Mouse (Mus musculus): ENCODE measurements at regions not wholly inside any gene's neighbourhood (a gene's known extent, or its start where the extent isn't known, plus 50 kb on each side); places are given as distances from the start of the nearest gene placed in this dataset.

DNA sequence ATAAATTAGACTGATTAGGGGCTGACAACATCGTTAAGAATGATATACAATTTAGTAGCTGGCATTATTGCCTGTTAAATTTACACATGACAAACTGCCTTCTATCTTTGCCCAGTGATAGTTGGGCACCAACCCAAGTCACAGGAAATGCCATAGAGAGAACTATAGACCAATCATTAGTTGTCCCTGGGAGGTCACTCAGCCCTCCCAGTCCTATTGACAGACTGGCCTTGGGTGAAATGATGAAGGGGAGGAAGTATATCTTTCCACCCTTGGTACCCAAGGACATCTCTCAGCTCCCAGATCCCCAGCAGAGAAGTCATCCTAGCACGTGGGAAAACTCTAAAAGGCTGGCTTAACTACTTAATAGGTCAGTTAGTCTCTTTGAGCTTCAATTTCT lies 139.8 kb downstream of the Aipl1 start:
- ATAC-seq (ENCODE audit: low FRiP score, low TSS enrichment), result no peak
- 32% methylated on average over 2 of the region's 2 CpGs for WGBS
- Histone ChIP-seq H3K27ac (replicated peaks) (no peak overlapping the region), H3K36me3 (ENCODE audit: control insufficient read depth, insufficient read depth, low read length) (no peaks in the 10 kb centered on the region), H3K27me3 (ENCODE audit: control insufficient read depth, insufficient read depth, low read length) (no peaks in the 10 kb centered on the region), H3K9ac (ENCODE audit: low read length) (no peak overlapping the region), H3K4me1 (replicated peaks; ENCODE audit: control insufficient read depth, insufficient read depth) (no peaks in the 10 kb centered on the region), H3K4me2 (replicated peaks; ENCODE audit: low read depth) (no peak overlapping the region), H3K4me3 (ENCODE audit: low read depth, low read length) (no peak overlapping the region), H3K9me3 (ENCODE audit: control insufficient read depth, low read length) (no peaks in the 10 kb centered on the region)
- DNase-seq (ENCODE audit: low spot score), result no peak
- TF ChIP-seq EP300 (optimal IDR thresholded peaks at IDR 0.05) (no peak), CTCF (IDR thresholded peaks at IDR 0.05; ENCODE audit: low read depth) (no peak)

DNA sequence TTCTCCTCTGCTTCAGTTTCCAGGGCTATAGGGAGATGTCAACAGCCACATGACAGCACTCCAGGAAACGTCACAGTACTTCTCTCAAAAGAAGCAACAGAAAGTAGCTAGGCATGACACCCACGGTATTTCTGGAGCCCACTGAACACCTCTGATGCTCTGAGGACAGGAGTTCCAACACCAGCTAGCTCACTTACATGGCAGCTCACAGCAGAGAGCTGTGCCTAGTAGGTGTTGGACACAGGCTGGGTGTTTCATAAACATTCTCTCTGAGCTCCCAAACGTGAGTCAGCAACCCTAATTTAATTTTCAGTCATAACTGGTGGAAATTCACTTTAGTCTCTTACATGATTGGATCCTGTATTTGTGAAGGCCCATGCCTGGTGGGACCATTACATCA lies 140.2 kb downstream of the Aipl1 start:
- no peak overlapping the region for H3K27ac ChIP-seq (replicated peaks)
- H3K9me3 ChIP-seq (ENCODE audit: control insufficient read depth, low read length), result no peaks in the 10 kb centered on the region
- no peaks in the 10 kb centered on the region for H3K4me1 ChIP-seq (replicated peaks; ENCODE audit: control insufficient read depth, insufficient read depth)
- no peak for ATAC-seq (ENCODE audit: low FRiP score, low TSS enrichment)
- no peaks in the 10 kb centered on the region for H3K36me3 ChIP-seq (ENCODE audit: control insufficient read depth, insufficient read depth, low read length)
- no peak overlapping the region for H3K4me2 ChIP-seq (replicated peaks; ENCODE audit: low read depth)
- TF ChIP-seq CTCF (IDR thresholded peaks at IDR 0.05; ENCODE audit: low read depth) (no peak), EP300 (optimal IDR thresholded peaks at IDR 0.05) (no peak)
- no peak overlapping the region for H3K9ac ChIP-seq (ENCODE audit: low read length)
- no peak for DNase-seq (ENCODE audit: low spot score)
- H3K4me3 ChIP-seq (ENCODE audit: low read depth, low read length), result no peak overlapping the region
- 49% methylated on average over 3 of the region's 3 CpGs for WGBS
- H3K27me3 ChIP-seq (ENCODE audit: control insufficient read depth, insufficient read depth, low read length), result no peaks in the 10 kb centered on the region

DNA sequence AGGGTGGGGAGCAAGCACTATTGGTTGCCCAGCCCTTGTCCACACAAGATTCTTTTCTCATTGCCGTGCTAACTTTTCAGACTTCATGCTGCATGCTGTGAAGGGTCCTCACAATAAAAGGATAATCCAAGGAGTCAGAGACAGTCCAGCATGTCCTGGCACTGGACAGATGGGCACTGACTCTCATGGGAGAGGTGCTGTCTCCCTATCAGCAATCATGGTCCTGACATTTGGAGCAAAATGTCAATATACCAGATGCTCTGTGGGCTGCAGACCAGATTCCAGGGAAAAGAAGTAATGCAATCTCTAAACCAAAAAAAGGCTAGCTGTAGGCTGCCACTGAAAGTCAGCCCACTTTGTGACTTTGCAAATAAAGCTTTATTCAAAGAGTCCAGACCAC lies 141.5 kb downstream of the Wscd1 start:
- H3K9ac ChIP-seq (ENCODE audit: low read length), result no peak overlapping the region
- no peak for DNase-seq (ENCODE audit: low spot score)
- TF ChIP-seq CTCF (IDR thresholded peaks at IDR 0.05; ENCODE audit: low read depth) (no peak), EP300 (optimal IDR thresholded peaks at IDR 0.05) (no peak)
- no peaks in the 10 kb centered on the region for H3K27me3 ChIP-seq (ENCODE audit: control insufficient read depth, insufficient read depth, low read length)
- no peaks in the 10 kb centered on the region for H3K4me1 ChIP-seq (replicated peaks; ENCODE audit: control insufficient read depth, insufficient read depth)
- 95% methylated on average over 1 of the region's 1 CpGs for WGBS
- no peak overlapping the region for H3K4me2 ChIP-seq (replicated peaks; ENCODE audit: low read depth)
- no peak overlapping the region for H3K27ac ChIP-seq (replicated peaks)
- H3K9me3 ChIP-seq (ENCODE audit: control insufficient read depth, low read length), result no peaks in the 10 kb centered on the region
- H3K4me3 ChIP-seq (ENCODE audit: low read depth, low read length), result no peak overlapping the region
- no peaks in the 10 kb centered on the region for H3K36me3 ChIP-seq (ENCODE audit: control insufficient read depth, insufficient read depth, low read length)
- no peak for ATAC-seq (ENCODE audit: low FRiP score, low TSS enrichment)

DNA sequence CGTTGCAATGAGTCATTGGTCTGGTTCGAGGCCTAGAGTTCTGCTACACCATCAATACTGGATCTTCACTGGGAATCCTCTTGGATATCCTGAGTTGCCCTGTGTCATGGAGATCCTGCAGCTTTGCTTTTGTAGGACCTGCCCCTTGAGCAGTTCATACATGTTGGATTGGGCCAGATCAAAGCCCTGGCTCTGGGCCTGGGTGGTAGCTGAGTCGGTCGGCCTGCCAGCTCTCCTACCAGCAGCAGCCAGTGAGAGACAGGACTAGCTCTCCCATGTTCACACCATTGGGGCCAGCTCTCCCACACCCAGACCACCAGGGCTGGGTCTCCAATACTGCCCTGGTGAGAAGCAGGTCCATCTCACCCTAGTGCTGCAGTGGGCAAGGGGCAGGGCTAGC lies 139.4 kb downstream of the Wscd1 start:
- Histone ChIP-seq H3K27ac (replicated peaks) (no peak overlapping the region), H3K4me3 (ENCODE audit: low read depth, low read length) (no peak overlapping the region), H3K36me3 (ENCODE audit: control insufficient read depth, insufficient read depth, low read length) (no peaks in the 10 kb centered on the region), H3K9me3 (ENCODE audit: control insufficient read depth, low read length) (no peaks in the 10 kb centered on the region), H3K4me1 (replicated peaks; ENCODE audit: control insufficient read depth, insufficient read depth) (no peaks in the 10 kb centered on the region), H3K9ac (ENCODE audit: low read length) (no peak overlapping the region), H3K4me2 (replicated peaks; ENCODE audit: low read depth) (no peak overlapping the region), H3K27me3 (ENCODE audit: control insufficient read depth, insufficient read depth, low read length) (no peaks in the 10 kb centered on the region)
- DNase-seq (ENCODE audit: low spot score), result no peak
- no peak for ATAC-seq (ENCODE audit: low FRiP score, low TSS enrichment)
- TF ChIP-seq EP300 (optimal IDR thresholded peaks at IDR 0.05) (no peak), CTCF (IDR thresholded peaks at IDR 0.05; ENCODE audit: low read depth) (no peak)
- WGBS, result 87% methylated on average over 4 of the region's 4 CpGs

DNA sequence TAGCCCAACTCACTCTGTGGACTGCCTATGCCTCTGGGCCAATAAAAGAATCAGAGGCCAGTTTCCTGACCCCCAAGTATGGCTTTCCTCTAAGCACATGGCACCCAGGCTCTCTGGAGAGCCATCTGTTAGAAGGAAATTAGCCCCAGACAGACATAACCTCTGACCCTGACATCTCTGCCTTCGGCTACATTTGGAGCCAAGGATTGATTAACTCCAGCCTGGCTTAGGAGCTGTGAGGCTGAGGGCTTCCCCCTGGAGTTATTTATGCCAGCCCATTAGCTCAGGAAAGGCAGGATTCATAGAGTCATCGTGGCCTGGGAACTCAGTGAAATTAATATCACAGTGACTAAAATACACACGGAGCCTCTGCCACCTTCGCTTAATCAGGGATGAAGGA lies 137.5 kb downstream of the Wscd1 start:
- TF ChIP-seq CTCF (IDR thresholded peaks at IDR 0.05; ENCODE audit: low read depth) (no peak), EP300 (optimal IDR thresholded peaks at IDR 0.05) (no peak)
- Histone ChIP-seq H3K27ac (replicated peaks) (no peak overlapping the region), H3K27me3 (ENCODE audit: control insufficient read depth, insufficient read depth, low read length) (no peaks in the 10 kb centered on the region), H3K9ac (ENCODE audit: low read length) (no peak overlapping the region), H3K9me3 (ENCODE audit: control insufficient read depth, low read length) (no peaks in the 10 kb centered on the region), H3K36me3 (ENCODE audit: control insufficient read depth, insufficient read depth, low read length) (no peaks in the 10 kb centered on the region), H3K4me2 (replicated peaks; ENCODE audit: low read depth) (no peak overlapping the region), H3K4me1 (replicated peaks; ENCODE audit: control insufficient read depth, insufficient read depth) (no peaks in the 10 kb centered on the region), H3K4me3 (ENCODE audit: low read depth, low read length) (no peak overlapping the region)
- WGBS, result 35% methylated on average over 4 of the region's 4 CpGs
- ATAC-seq (ENCODE audit: low FRiP score, low TSS enrichment) (no peak), DNase-seq (ENCODE audit: low spot score) (no peak)

DNA sequence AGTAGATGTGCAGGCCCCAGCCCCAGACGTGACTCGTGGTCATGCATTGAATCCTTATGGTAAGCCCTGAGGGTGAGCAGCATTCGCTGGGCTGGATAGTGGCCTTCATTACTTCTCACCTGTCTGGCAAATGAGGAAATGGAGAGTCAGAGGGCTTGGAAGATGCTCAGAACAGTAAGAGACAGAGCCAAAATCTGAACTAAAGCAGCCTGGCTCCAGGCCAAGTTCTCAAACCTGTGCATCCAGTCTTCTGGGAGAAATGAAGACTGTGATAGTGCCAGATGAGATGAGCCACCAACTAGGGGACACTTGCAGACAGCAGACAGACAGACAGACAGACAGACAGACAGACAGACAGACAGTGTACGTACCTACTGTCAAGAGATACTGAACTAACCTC lies 137.1 kb downstream of the Wscd1 start:
- TF ChIP-seq EP300 (optimal IDR thresholded peaks at IDR 0.05), result no peak
- no peak for TF ChIP-seq CTCF (IDR thresholded peaks at IDR 0.05; ENCODE audit: low read depth)
- Histone ChIP-seq H3K4me1 (replicated peaks; ENCODE audit: control insufficient read depth, insufficient read depth) (no peaks in the 10 kb centered on the region), H3K9me3 (ENCODE audit: control insufficient read depth, low read length) (no peaks in the 10 kb centered on the region), H3K36me3 (ENCODE audit: control insufficient read depth, insufficient read depth, low read length) (no peaks in the 10 kb centered on the region), H3K27ac (replicated peaks) (no peak overlapping the region), H3K9ac (ENCODE audit: low read length) (no peak overlapping the region), H3K4me3 (ENCODE audit: low read depth, low read length) (no peak overlapping the region), H3K27me3 (ENCODE audit: control insufficient read depth, insufficient read depth, low read length) (no peaks in the 10 kb centered on the region), H3K4me2 (replicated peaks; ENCODE audit: low read depth) (no peak overlapping the region)
- WGBS, result 87% methylated on average over 4 of the region's 4 CpGs
- DNase-seq (ENCODE audit: low spot score) (no peak), ATAC-seq (ENCODE audit: low FRiP score, low TSS enrichment) (no peak)

Measured in stomach, postnatal 0 days (tissue).